Mouse (Mus musculus) kidney, embryonic 14.5 days (tissue): ENCODE measurements around the gene Furin. TPM values are rescaled to one million over a fixed set of nuclear protein-coding genes. Genes with fewer than 3 reads are reported as not detected.

Experiments used
- ATAC-seq: fragments of 200-750 bp; cut with Nextera tagmentation; 2 replicates; pipeline ENCODE4 v1.8.0; 2017; ENCODE audit warnings: moderate number of reproducible peaks, mild to moderate bottlenecking, moderate TSS enrichment, moderate library complexity; ENCODE audit not compliant: low FRiP score, low TSS enrichment
- H3K27ac ChIP-seq: fragments of 300-500 bp; sonication (generic); 2 replicates; pipeline ENCODE4 v1.5.1; 2014; ENCODE audit warnings: low read depth, mild to moderate bottlenecking, low read length, moderate library complexity, mixed read lengths
- H3K27me3 ChIP-seq: fragments of 300-500 bp; sonication (generic); 2 replicates; pipeline ENCODE4 v1.6.1; 2014; ENCODE audit warnings: mild to moderate bottlenecking, low read length; ENCODE audit not compliant: control insufficient read depth, insufficient read depth
- H3K36me3 ChIP-seq: fragments of 300-500 bp; sonication (generic); 2 replicates; pipeline ENCODE4 v1.6.1; 2014; ENCODE audit warnings: low read length, mixed read lengths; ENCODE audit not compliant: control insufficient read depth, insufficient read depth
- H3K4me1 ChIP-seq: fragments of 300-500 bp; sonication (generic); 2 replicates; pipeline ENCODE4 v1.6.1; 2014; ENCODE audit warnings: low read length, mixed read lengths; ENCODE audit not compliant: control insufficient read depth, insufficient read depth
- H3K4me2 ChIP-seq: fragments of 300-500 bp; sonication (generic); replicated peaks from 2 replicates; pipeline ENCODE4 v1.6.1; 2014; ENCODE audit warnings: low read depth, mild to moderate bottlenecking, low read length
- H3K4me3 ChIP-seq: fragments of 300-500 bp; sonication (generic); 2 replicates; pipeline ENCODE4 v1.5.1; 2014; ENCODE audit warnings: mild to moderate bottlenecking, low read length
- H3K9ac ChIP-seq: fragments of 300-500 bp; sonication (generic); 2 replicates; pipeline ENCODE4 v1.6.1; 2014; ENCODE audit warnings: low read depth, mild to moderate bottlenecking, low read length, moderate library complexity
- H3K9me3 ChIP-seq: fragments of 300-500 bp; sonication (generic); 2 replicates; pipeline ENCODE4 v1.6.1; 2016; ENCODE audit warnings: low read length; ENCODE audit not compliant: control insufficient read depth
- WGBS: fragments of 180-500 bp; shearing (Covaris S2); extraction: QIAGEN DNeasy Blood & Tissue Kit; methylation state at CpG from one replicate; pipeline ENCODE4 v1.1.7; 2014; 5-methylcytosine and 5-hydroxymethylcytosine counted together
- polyA plus RNA-seq: library from polyadenylated mRNA; unstranded; fragments of >200 nt; fragmentation: Nextera tagmentation; extraction: Ambion mirVana; gene quantifications from 2 replicates; pipeline ENCODE4 v1.2.1, GENCODE M21; 2014

Gene Furin
- polyA plus RNA-seq, 1 experiment from 2014 or later, result 13.6 TPM

- WGBS, result 81% methylated on average over 7 of the region's 7 CpGs
- ATAC-seq, result no peak
Observed at GRCm38 (mm10) chr7:80446221-80446878, 41.1 kb upstream of the Furin start.

GRCm38 (mm10) chr7:80445492-80445891 lies 40.3 kb upstream of the Furin start:
- Histone ChIP-seq H3K9ac (no peak overlapping the region), H3K4me2 (no peak overlapping the region), H3K4me1 (no peaks in the 10 kb centered on the region), H3K9me3 (no peaks in the 10 kb centered on the region), H3K4me3 (no peak overlapping the region), H3K27ac (no peak overlapping the region), H3K36me3 (no peaks in the 10 kb centered on the region), H3K27me3 (no peaks in the 10 kb centered on the region)
- ATAC-seq, result no peak
- WGBS, result 20% methylated on average over 6 of the region's 6 CpGs

More at GRCm38 (mm10) chr7:80446221-80446878, 41.1 kb upstream of the Furin start:
- no peaks in the 10 kb centered on the region for H3K4me1 ChIP-seq
- no peak overlapping the region for H3K4me2 ChIP-seq
- no peaks in the 10 kb centered on the region for H3K36me3 ChIP-seq
- no peak overlapping the region for H3K4me3 ChIP-seq
- H3K9ac ChIP-seq, result no peak overlapping the region
- no peaks in the 10 kb centered on the region for H3K9me3 ChIP-seq
- no peaks in the 10 kb centered on the region for H3K27me3 ChIP-seq
- no peak overlapping the region for H3K27ac ChIP-seq

- no peak overlapping the region for H3K27ac ChIP-seq
- WGBS, result 75% methylated on average over 17 of the region's 17 CpGs
Observed at GRCm38 (mm10) chr7:80444401-80445249, 39.4 kb upstream of the Furin start.

GRCm38 (mm10) chr7:80443124-80443523 lies 37.9 kb upstream of the Furin start:
- H3K27me3 ChIP-seq, result no peaks in the 10 kb centered on the region
- ATAC-seq, result no peak
- no peak overlapping the region for H3K4me2 ChIP-seq
- no peak overlapping the region for H3K9ac ChIP-seq
- H3K4me1 ChIP-seq, result peaks cover 8% of the 10 kb centered on the region
- no peaks in the 10 kb centered on the region for H3K9me3 ChIP-seq
- no peak overlapping the region for H3K4me3 ChIP-seq
- WGBS, result 67% methylated on average over 3 of the region's 3 CpGs
- no peaks in the 10 kb centered on the region for H3K36me3 ChIP-seq
- no peak overlapping the region for H3K27ac ChIP-seq

More at GRCm38 (mm10) chr7:80444401-80445249, 39.4 kb upstream of the Furin start:
- H3K4me1 ChIP-seq, result no peaks in the 10 kb centered on the region
- no peak overlapping the region for H3K4me3 ChIP-seq
- no peak overlapping the region for H3K4me2 ChIP-seq
- no peaks in the 10 kb centered on the region for H3K36me3 ChIP-seq
- H3K27me3 ChIP-seq, result no peaks in the 10 kb centered on the region
- H3K9me3 ChIP-seq, result no peaks in the 10 kb centered on the region
- no peak overlapping the region for H3K9ac ChIP-seq
- no peak for ATAC-seq

GRCm38 (mm10) chr7:80441986-80442904 lies 37.0 kb upstream of the Furin start:
- H3K27ac ChIP-seq, result no peak overlapping the region
- ATAC-seq, result no peak
- peaks cover 8% of the 10 kb centered on the region for H3K4me1 ChIP-seq
- H3K36me3 ChIP-seq, result no peaks in the 10 kb centered on the region
- H3K9me3 ChIP-seq, result no peaks in the 10 kb centered on the region
- no peak overlapping the region for H3K4me3 ChIP-seq
- WGBS, result 48% methylated on average over 11 of the region's 11 CpGs
- no peaks in the 10 kb centered on the region for H3K27me3 ChIP-seq
- H3K9ac ChIP-seq, result no peak overlapping the region
- no peak overlapping the region for H3K4me2 ChIP-seq

- Histone ChIP-seq H3K9me3 (no peaks in the 10 kb centered on the region), H3K9ac (no peak overlapping the region), H3K4me2 (no peak overlapping the region), H3K27ac (no peak overlapping the region), H3K36me3 (no peaks in the 10 kb centered on the region), H3K27me3 (no peaks in the 10 kb centered on the region), H3K4me1 (peaks cover 8% of the 10 kb centered on the region), H3K4me3 (no peak overlapping the region)
- ATAC-seq, result no peak
- 57% methylated on average over 4 of the region's 4 CpGs for WGBS
Observed at GRCm38 (mm10) chr7:80440685-80441084, 35.4 kb upstream of the Furin start.

- Histone ChIP-seq H3K4me2 (no peak overlapping the region), H3K27me3 (no peaks in the 10 kb centered on the region), H3K36me3 (no peaks in the 10 kb centered on the region), H3K4me1 (peaks cover 8% of the 10 kb centered on the region), H3K9ac (no peak overlapping the region), H3K9me3 (no peaks in the 10 kb centered on the region), H3K4me3 (no peak overlapping the region), H3K27ac (no peak overlapping the region)
- no peak for ATAC-seq
- WGBS, result 63% methylated on average over 10 of the region's 10 CpGs
Observed at GRCm38 (mm10) chr7:80439789-80440488, 34.7 kb upstream of the Furin start.

- peak overlapping the region; percentile 12; the same call in 1 of the 2 replicates for H3K4me3 ChIP-seq
- ATAC-seq, result peak; percentile 48; the same call in 1 of the 2 replicates
- peak overlapping the region; percentile 34 for H3K4me2 ChIP-seq
- 23% methylated on average over 14 of the region's 15 CpGs for WGBS
- no peaks in the 10 kb centered on the region for H3K9me3 ChIP-seq
- peak overlapping the region; percentile 37; the same call in 1 of the 2 replicates for H3K27ac ChIP-seq
- no peaks in the 10 kb centered on the region for H3K27me3 ChIP-seq
- H3K4me1 ChIP-seq, result peaks cover 8% of the 10 kb centered on the region
- H3K9ac ChIP-seq, result no peak overlapping the region
- no peaks in the 10 kb centered on the region for H3K36me3 ChIP-seq
Observed at GRCm38 (mm10) chr7:80439032-80439760, 34.0 kb upstream of the Furin start.
